Mouse (Mus musculus) bone marrow, adult 2 months (tissue): ENCODE measurements around the gene Slc26a8.

ENCODE experiments used
- CTCF ChIP-seq: fragments of 200-500 bp; IDR thresholded peaks from 2 replicates; pipeline ENCODE4 v1.5.1; 2011; ENCODE audit warnings: low read length, control low read depth; ENCODE audit not compliant: control insufficient read depth, insufficient read depth
- POLR2A ChIP-seq: fragments of 200-500 bp; IDR thresholded peaks from 2 replicates; pipeline ENCODE4 v1.6.1; 2011; ENCODE audit warnings: low read depth, mild to moderate bottlenecking, control low read depth, low read length, borderline replicate concordance; ENCODE audit not compliant: control insufficient read depth

DNA sequence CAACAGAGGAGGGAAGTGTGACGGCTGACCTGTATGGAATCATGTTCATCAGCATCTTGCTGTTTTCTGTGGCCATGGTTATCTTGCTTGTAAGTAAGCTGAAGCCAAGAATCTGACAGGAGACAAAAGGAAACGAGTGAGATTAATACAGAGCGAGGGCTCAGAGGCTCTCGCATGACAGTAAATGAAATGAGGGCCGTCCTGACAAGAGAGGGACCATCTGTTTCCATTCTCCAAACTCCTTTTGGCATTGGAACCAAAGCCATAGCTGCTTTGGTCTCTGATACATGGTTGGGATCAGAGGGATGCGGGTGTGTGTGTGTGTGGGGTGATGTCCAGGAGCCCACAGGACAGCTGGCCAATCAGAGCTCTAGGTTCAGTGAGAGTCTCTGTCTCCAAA, 30.5 kb downstream of the Slc26a8 start:
- no peak for TF ChIP-seq POLR2A
- no peak for TF ChIP-seq CTCF
